Mouse (Mus musculus): Measurements from ENCODE around the gene Lck.

Lck gene

DNA sequence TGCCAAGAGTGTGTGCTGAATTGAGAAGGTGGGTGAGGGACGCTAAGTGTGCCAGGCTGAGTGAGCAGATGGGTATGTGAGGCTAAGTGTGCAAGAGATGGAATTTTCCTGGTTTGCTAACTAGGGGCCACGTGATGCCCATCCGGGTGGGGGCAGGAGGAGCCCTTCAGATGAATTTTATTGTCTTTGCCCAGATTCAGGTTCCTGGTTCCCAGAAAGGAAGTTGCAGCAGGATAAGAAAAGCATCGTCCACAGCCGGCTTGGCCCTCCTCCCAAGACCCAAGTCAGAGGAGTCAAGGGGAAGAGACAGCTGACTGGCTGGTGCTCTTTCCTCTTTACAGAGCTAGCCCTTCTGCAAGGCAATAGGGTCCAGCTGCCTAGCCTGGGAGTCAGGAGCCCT is 5.0 kb upstream of the Lck start, which contains the start of gene Fam167b:
Fam167b (minus strand) TSS at position 84 of the 400 bp plus-strand sequence.
- TF ChIP-seq POU5F1 (IDR thresholded peaks at IDR 0.05; ENCODE audit: borderline replicate concordance, low read length): no peak
- no peak for TF ChIP-seq CTCF (conservative IDR thresholded peaks at IDR 0.05; ENCODE audit: low read length)
- TF ChIP-seq NANOG (IDR thresholded peaks at IDR 0.05; ENCODE audit: borderline replicate concordance, low read length): no peak
- Histone ChIP-seq H3K9me3 (ENCODE audit: low read length) (no peaks in the 10 kb centered on the region), H3K36me3 (ENCODE audit: insufficient read depth, low read length) (no peaks in the 10 kb centered on the region), H3K4me1 (replicated peaks; ENCODE audit: low read depth, low read length) (peaks cover 45% of the 10 kb centered on the region), H3K4me3 (replicated peaks; ENCODE audit: low read length) (no peak within 1 kb of the TSS), H3K27me3 (ENCODE audit: insufficient read depth, low read length) (0 out of 2 replicates have a peak, but pooled peaks cover 8% of the 10 kb centered on the region)

DNA sequence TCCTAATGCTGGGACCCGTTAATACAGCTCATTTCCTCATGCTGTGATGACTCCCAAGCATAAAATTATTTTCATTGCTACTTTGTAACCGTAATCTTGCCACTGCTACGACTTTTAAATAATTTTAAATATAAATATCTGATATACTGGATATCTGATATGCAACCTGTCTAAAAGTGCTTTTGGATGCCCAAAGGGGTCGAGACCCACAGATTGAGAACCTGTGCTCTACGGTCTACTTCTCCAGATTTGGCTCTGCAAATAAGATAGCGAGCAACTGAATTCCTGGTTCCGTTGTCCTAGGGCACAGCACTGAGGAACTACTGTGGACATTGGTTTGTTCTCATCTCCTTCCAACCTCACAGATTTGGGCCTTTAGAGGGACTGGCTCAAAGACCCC is 4.2 kb upstream of the Lck start:
- no peaks in the 10 kb centered on the region for H3K9me3 ChIP-seq (ENCODE audit: low read length)
- H3K36me3 ChIP-seq (ENCODE audit: insufficient read depth, low read length): no peaks in the 10 kb centered on the region
- peaks cover 48% of the 10 kb centered on the region for H3K4me1 ChIP-seq (replicated peaks; ENCODE audit: low read depth, low read length)
- TF ChIP-seq POU5F1 (IDR thresholded peaks at IDR 0.05; ENCODE audit: borderline replicate concordance, low read length): no peak
- TF ChIP-seq NANOG (IDR thresholded peaks at IDR 0.05; ENCODE audit: borderline replicate concordance, low read length): no peak
- TF ChIP-seq CTCF (conservative IDR thresholded peaks at IDR 0.05; ENCODE audit: low read length): no peak
- no peak overlapping the region for H3K4me3 ChIP-seq (replicated peaks; ENCODE audit: low read length)
- H3K27me3 ChIP-seq (ENCODE audit: insufficient read depth, low read length): peaks cover 13% of the 10 kb centered on the region; the same call in 1 of the 2 replicates

DNA sequence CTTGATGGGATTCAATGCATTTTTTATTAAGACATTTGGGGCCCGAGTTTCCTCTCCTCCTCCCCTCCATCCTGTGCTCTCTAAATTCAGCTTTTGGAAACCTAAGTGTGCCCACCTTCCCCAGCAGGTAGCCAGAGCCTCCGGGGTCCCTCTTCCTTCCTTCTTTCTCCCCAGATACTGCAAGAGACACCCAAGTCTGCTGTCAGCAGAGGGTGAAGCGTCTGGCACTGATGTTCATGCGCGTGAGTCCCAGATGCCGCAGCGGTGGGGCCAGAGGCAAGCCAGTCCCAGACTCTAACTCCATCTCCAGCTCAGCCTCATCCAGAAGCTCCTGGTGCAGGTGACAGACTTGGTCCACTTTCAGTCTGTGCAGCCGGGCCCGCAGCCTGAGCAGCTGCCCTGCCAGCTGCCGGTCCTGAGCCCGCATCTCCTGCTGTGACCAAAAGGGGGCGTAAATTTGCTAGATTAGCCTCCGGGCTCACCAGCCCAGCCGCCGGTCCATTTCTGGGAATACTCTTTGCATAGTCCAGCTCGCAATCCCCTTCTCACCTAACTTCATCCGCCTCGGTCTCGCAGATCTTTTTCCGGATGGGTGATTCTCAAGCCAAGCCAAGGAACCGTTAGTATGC is 3.5 kb upstream of the Lck start:
- Histone ChIP-seq H3K4me3 (replicated peaks; ENCODE audit: low read length) (peak overlapping the region; percentile 24; the same call in 1 of the 2 replicates), H3K36me3 (ENCODE audit: insufficient read depth, low read length) (no peaks in the 10 kb centered on the region), H3K9me3 (ENCODE audit: low read length) (no peaks in the 10 kb centered on the region), H3K27me3 (ENCODE audit: insufficient read depth, low read length) (peaks cover 13% of the 10 kb centered on the region; the same call in 1 of the 2 replicates), H3K4me1 (replicated peaks; ENCODE audit: low read depth, low read length) (peaks cover 52% of the 10 kb centered on the region)
- no peak for TF ChIP-seq NANOG (IDR thresholded peaks at IDR 0.05; ENCODE audit: borderline replicate concordance, low read length)
- no peak for TF ChIP-seq POU5F1 (IDR thresholded peaks at IDR 0.05; ENCODE audit: borderline replicate concordance, low read length)
- peak; percentile 52 for TF ChIP-seq CTCF (conservative IDR thresholded peaks at IDR 0.05; ENCODE audit: low read length)

DNA sequence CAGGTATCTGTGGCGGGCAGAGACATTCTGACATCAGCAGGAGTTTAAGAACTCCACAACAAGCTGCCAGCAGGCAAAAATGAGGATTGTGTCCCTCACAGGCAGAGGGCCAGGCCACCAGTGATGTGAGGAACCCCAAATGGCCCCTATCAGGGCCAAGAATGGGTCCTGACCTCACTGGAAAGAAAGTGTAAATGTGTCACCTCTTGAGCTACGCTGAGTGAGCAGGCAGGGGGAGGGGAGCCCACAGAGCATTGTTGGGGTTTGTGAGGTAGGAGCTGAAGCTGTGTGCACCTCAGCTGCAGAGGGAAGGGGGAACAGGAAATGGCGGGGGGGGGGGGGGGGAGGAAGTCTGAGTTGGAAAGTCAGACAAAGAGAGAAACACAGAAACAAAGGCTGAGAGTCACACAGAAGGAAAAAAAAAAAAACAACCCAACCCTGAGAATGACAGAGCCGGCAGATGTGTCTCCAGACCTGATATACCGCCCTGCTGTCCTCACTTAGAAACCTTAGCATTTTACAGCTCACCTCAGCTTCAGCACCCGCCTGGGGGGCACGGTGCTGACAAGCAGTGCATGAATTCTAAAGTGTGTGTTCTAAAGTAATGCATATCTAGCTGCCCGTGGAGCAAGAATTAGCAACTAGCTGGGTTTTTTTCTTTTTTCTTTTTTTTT is 1.9 kb upstream of the Lck start:
- TF ChIP-seq POU5F1 (IDR thresholded peaks at IDR 0.05; ENCODE audit: borderline replicate concordance, low read length) (no peak), NANOG (IDR thresholded peaks at IDR 0.05; ENCODE audit: borderline replicate concordance, low read length) (no peak), CTCF (conservative IDR thresholded peaks at IDR 0.05; ENCODE audit: low read length) (no peak)
- no peak overlapping the region for H3K4me3 ChIP-seq (replicated peaks; ENCODE audit: low read length)
- peaks cover 55% of the 10 kb centered on the region for H3K4me1 ChIP-seq (replicated peaks; ENCODE audit: low read depth, low read length)
- no peaks in the 10 kb centered on the region for H3K36me3 ChIP-seq (ENCODE audit: insufficient read depth, low read length)
- H3K27me3 ChIP-seq (ENCODE audit: insufficient read depth, low read length): peaks cover 13% of the 10 kb centered on the region; the same call in 1 of the 2 replicates
- H3K9me3 ChIP-seq (ENCODE audit: low read length): no peaks in the 10 kb centered on the region

DNA sequence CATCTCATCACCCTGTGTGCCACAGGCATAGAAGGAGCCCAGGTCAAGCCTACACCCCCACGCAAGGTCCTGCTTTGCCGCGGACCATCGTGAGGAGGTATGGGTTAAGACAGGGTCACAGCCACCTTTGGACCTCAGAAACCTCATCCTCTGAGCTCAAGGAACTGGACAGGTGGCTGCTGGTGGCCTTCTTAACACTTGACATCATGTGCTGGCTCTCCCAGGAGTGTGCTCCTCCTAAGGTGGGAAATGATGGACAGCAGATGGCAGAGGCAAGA is 409 bp downstream of the Lck start:
- Histone ChIP-seq H3K4me1 (replicated peaks; ENCODE audit: low read depth, low read length) (peaks cover 52% of the 10 kb centered on the region), H3K36me3 (ENCODE audit: insufficient read depth, low read length) (no peaks in the 10 kb centered on the region), H3K4me3 (replicated peaks; ENCODE audit: low read length) (no peak overlapping the region), H3K27me3 (ENCODE audit: insufficient read depth, low read length) (peaks cover 13% of the 10 kb centered on the region; the same call in 1 of the 2 replicates), H3K9me3 (ENCODE audit: low read length) (no peaks in the 10 kb centered on the region)
- TF ChIP-seq CTCF (conservative IDR thresholded peaks at IDR 0.05; ENCODE audit: low read length) (no peak), POU5F1 (IDR thresholded peaks at IDR 0.05; ENCODE audit: borderline replicate concordance, low read length) (no peak), NANOG (IDR thresholded peaks at IDR 0.05; ENCODE audit: borderline replicate concordance, low read length) (no peak)

DNA sequence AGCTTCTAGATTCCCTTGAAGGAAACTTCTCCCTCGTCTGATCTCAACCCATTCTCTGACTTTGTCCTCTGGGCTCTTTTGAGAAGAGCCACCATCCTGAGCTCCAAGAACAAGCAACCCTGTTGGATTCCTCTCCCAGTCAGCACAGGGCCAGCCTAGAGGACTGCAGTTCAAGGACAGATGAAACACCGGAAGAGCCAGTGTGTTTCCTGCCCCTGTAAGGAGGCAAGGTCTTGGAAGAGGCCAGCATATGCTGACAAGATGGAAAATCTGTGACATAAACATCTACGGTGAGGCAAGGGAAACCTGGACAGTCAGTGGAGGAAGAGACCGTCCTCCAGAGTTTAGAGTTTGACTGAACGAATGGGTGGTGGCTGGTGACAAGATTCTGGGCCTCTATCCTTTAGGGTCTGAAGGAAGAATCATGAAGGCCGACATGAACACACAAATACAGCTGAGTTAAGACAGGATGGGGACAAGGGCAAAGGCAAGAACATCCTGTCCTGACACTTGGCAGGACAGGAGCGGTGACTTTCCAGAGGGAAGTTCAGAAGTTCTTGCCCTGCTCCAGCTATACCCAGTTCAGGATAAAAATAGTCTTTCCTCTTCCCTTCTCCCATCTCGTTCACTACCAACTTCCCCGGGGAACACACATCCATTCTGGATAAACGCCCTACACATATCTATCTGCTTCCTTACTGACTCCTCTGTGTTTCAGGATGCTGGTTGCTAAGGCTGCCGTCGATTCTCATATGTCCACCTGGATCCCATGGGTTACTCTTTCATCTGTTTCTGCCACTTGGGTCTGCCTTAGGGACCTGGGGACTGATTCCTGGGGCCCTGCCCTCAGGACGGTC is 977 bp downstream of the Lck start:
- peaks cover 51% of the 10 kb centered on the region for H3K4me1 ChIP-seq (replicated peaks; ENCODE audit: low read depth, low read length)
- no peaks in the 10 kb centered on the region for H3K9me3 ChIP-seq (ENCODE audit: low read length)
- no peaks in the 10 kb centered on the region for H3K36me3 ChIP-seq (ENCODE audit: insufficient read depth, low read length)
- peaks cover 13% of the 10 kb centered on the region; the same call in 1 of the 2 replicates for H3K27me3 ChIP-seq (ENCODE audit: insufficient read depth, low read length)
- no peak overlapping the region for H3K4me3 ChIP-seq (replicated peaks; ENCODE audit: low read length)
- TF ChIP-seq CTCF (conservative IDR thresholded peaks at IDR 0.05; ENCODE audit: low read length) (no peak), POU5F1 (IDR thresholded peaks at IDR 0.05; ENCODE audit: borderline replicate concordance, low read length) (no peak), NANOG (IDR thresholded peaks at IDR 0.05; ENCODE audit: borderline replicate concordance, low read length) (no peak)

DNA sequence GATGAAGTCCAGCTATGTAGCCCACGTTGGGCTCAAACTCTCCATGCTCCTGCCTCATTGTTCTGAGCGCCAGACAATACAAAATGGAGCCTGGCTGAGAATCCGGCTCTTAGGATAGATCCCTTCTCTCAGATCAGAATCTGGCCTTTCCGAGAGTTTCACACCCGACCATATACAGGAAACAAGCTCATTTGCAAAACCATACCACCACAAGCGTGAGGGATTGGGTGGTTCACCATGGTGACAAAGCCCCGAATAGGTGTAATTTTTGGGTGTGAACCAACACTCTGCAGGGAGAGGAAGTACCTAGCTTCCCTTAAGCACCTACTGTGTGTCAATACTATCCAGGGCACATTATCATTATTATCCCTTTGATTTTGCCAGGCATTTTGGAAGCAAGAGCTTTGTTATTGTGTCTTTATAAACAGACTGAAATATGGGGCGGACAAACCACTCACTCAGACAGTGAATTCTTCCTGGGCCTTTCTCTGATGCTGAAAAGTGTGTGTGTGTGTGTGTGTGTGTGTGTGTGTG is 1.8 kb downstream of the Lck start:
- Histone ChIP-seq H3K27me3 (ENCODE audit: insufficient read depth, low read length) (peaks cover 11% of the 10 kb centered on the region; the same call in 1 of the 2 replicates), H3K4me3 (replicated peaks; ENCODE audit: low read length) (no peak overlapping the region), H3K4me1 (replicated peaks; ENCODE audit: low read depth, low read length) (peaks cover 43% of the 10 kb centered on the region), H3K9me3 (ENCODE audit: low read length) (no peaks in the 10 kb centered on the region), H3K36me3 (ENCODE audit: insufficient read depth, low read length) (no peaks in the 10 kb centered on the region)
- TF ChIP-seq POU5F1 (IDR thresholded peaks at IDR 0.05; ENCODE audit: borderline replicate concordance, low read length): no peak
- no peak for TF ChIP-seq NANOG (IDR thresholded peaks at IDR 0.05; ENCODE audit: borderline replicate concordance, low read length)
- TF ChIP-seq CTCF (conservative IDR thresholded peaks at IDR 0.05; ENCODE audit: low read length): no peak

DNA sequence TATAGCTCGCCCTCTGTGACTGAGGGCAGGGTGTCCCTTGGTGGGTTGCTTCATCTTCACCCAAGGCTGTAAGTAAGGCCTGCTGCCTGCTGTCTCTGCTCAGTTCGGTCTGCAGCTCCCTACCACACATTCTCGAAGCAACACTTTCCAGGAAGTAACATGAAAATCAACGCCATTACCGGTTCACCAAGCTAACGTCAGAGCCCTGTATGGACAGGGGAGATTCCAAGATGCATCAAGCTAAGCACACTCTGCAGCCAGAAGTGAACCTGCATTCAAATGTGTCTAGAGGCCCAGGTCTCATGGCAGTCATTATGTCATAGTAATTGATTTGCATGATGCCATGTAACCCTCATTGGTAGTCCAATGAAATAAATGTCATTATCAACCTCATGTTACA is 3.4 kb downstream of the Lck start:
- Histone ChIP-seq H3K4me1 (replicated peaks; ENCODE audit: low read depth, low read length) (peaks cover 34% of the 10 kb centered on the region), H3K9me3 (ENCODE audit: low read length) (no peaks in the 10 kb centered on the region), H3K36me3 (ENCODE audit: insufficient read depth, low read length) (no peaks in the 10 kb centered on the region), H3K27me3 (ENCODE audit: insufficient read depth, low read length) (peaks cover 10% of the 10 kb centered on the region; the same call in 1 of the 2 replicates), H3K4me3 (replicated peaks; ENCODE audit: low read length) (peak overlapping the region; percentile 29; the same call in 1 of the 2 replicates)
- TF ChIP-seq CTCF (conservative IDR thresholded peaks at IDR 0.05; ENCODE audit: low read length): no peak
- no peak for TF ChIP-seq NANOG (IDR thresholded peaks at IDR 0.05; ENCODE audit: borderline replicate concordance, low read length)
- TF ChIP-seq POU5F1 (IDR thresholded peaks at IDR 0.05; ENCODE audit: borderline replicate concordance, low read length): no peak

Data from E14TG2a.4 (cell line).